Mouse (Mus musculus) G1E (cell line): Measurements from ENCODE around the gene Rom1. TPM values are rescaled to one million over a fixed set of nuclear protein-coding genes. Genes with fewer than 3 reads are reported as not detected.
A peak's percentile ranks its signal among the peaks of the same experiment; 100 is the strongest.

Experiments used
- ATAC-seq: 2 replicates; pipeline ENCODE4 v1.8.0; 2016; ENCODE audit warnings: mild to moderate bottlenecking; ENCODE audit not compliant: insufficient number of reproducible peaks, poor library complexity, low FRiP score, severe bottlenecking; ENCODE audit errors: extremely low read depth
- DNase-seq: peaks from one replicate; pipeline ENCODE4 v3.0.0; 2012; ENCODE audit warnings: low spot score
- H3K27me3 ChIP-seq: 2 replicates; pipeline ENCODE4 v1.6.1; 2012; ENCODE audit warnings: mild to moderate bottlenecking, low read length, inconsistent platforms; ENCODE audit not compliant: insufficient read depth
- H3K36me3 ChIP-seq: replicated peaks from 2 replicates; pipeline ENCODE3; 2012; ENCODE audit warnings: mild to moderate bottlenecking, inconsistent platforms
- H3K4me1 ChIP-seq: 2 replicates; pipeline ENCODE4 v1.6.1; 2012; ENCODE audit warnings: low read depth, low read length, inconsistent platforms, mixed read lengths; ENCODE audit not compliant: insufficient read depth
- H3K4me3 ChIP-seq: 2 replicates; pipeline ENCODE4 v1.5.1; 2012; ENCODE audit warnings: low read depth, mild to moderate bottlenecking, inconsistent platforms, low read length, moderate library complexity, mixed read lengths
- H3K9me3 ChIP-seq: replicated peaks from 2 replicates; pipeline ENCODE4 v1.6.1; 2012; ENCODE audit warnings: inconsistent platforms
- CTCF ChIP-seq: IDR thresholded peaks from 2 replicates; pipeline ENCODE4 v1.5.1; 2012; ENCODE audit warnings: low read depth, low read length, inconsistent platforms, mixed read lengths
- GATA1 ChIP-seq: IDR thresholded peaks from 2 replicates; pipeline ENCODE4 v1.6.1; 2012; ENCODE audit warnings: borderline replicate concordance, low read length, inconsistent platforms, mixed read lengths
- GATA2 ChIP-seq: IDR thresholded peaks from 2 replicates; pipeline ENCODE4 v1.6.1; 2012; ENCODE audit warnings: low read depth, low read length, inconsistent platforms, borderline replicate concordance
- POLR2AphosphoS5 ChIP-seq: IDR thresholded peaks from 2 replicates; pipeline ENCODE4 v1.6.1; 2012; ENCODE audit warnings: low read depth, low read length, inconsistent platforms; ENCODE audit not compliant: insufficient replicate concordance
- TAL1 ChIP-seq: conservative IDR thresholded peaks from 2 replicates; pipeline ENCODE4 v1.6.1; 2012; ENCODE audit warnings: low read depth, low read length, inconsistent platforms, mixed read lengths
- polyA plus RNA-seq: library from polyadenylated mRNA; stranded (reverse); fragments of >175 nt; gene quantifications from 2 replicates; pipeline ENCODE4 v1.2.3, GENCODE M21; 2012
- total RNA-seq, 2 experiments: library from RNA; stranded (forward) in 1 of 2; stranded (reverse) in 1 of 2; fragments of 200-1000 nt in 1 of 2; fragments of >200 nt in 1 of 2; fragmentation: Nextera tagmentation in 1 of 2; gene quantifications; 2 replicates each; pipeline ENCODE4 v1.2.3; 2014 to 2017

The Rom1 gene
- total and polyA plus RNA-seq, 3 experiments = 5.4 to 14.2 TPM; not detected in 1

DNA sequence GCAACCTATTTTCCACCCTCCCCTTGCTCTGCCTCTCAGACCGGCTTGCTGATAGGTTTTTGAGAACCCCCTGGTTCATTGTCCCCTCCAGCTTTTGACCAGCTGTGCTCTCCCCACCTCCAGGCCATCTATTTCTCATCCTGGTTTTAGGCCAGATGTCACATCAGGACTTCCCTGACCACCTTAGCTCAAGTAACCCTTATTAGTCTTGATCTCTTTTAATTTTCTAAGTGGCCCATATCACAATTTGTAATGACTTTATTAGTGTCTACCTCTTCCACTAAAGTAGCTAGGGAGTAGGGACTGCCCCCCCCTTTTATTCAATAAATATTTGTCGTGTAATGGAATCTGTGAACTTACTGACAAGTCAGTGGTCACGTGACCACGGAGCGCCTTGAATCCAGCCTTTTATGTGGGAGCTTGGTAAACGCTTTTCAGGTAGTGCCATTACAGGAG lies 8.3 kb downstream of the Rom1 start:
- Histone ChIP-seq H3K36me3 (peaks cover 53% of the 10 kb centered on the region), H3K27me3 (no peaks in the 10 kb centered on the region), H3K9me3 (no peaks in the 10 kb centered on the region), H3K4me3 (peak overlapping the region; percentile 85), H3K4me1 (peaks cover 60% of the 10 kb centered on the region)
- DNase-seq (no peak), ATAC-seq (no peak)
- TF ChIP-seq POLR2AphosphoS5 = no peak
- TF ChIP-seq CTCF = no peak
- TF ChIP-seq TAL1 = no peak
- TF ChIP-seq GATA2 = no peak
- TF ChIP-seq GATA1 = no peak

DNA sequence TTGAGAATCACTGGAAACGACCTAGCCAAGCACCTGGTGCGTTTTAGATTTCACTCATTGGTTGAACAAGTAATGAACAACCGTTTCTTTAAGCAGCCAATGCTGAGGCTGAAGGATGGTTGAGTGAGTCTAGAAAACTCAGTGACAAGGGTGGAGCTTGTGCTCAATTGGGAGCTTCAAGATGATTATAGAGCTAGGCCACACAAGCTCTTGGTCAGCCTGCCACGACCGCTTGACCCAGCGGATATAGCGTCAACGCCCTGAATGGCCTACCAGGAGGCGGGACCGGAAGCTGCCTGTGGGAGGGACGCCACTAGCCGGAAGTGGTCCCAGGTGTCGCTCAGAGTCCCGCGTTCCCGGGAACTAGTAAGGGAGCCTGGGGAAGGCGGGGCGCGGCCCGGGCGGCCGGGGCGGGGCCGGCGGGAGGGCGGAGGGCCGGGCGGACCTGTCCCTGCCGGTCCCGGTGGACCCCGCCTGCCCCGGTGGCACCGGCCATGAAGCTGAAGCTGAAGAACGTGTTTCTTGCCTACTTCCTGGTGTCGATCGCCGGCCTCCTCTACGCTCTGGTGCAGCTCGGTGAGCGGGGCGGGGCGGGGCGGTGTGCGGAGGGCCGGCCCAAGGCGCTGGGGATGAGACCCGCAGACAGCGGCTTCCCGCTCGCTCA lies 9.0 kb downstream of the Rom1 start, which contains the start of gene B3gat3:
B3gat3 (plus strand) TSS at position 302 of the 664 bp plus-strand sequence.
- TF ChIP-seq GATA2 (no peak), GATA1 (no peak), CTCF (no peak), POLR2AphosphoS5 (no peak), TAL1 (no peak)
- peaks cover 53% of the 10 kb centered on the region for H3K36me3 ChIP-seq
- H3K9me3 ChIP-seq = no peaks in the 10 kb centered on the region
- no peaks in the 10 kb centered on the region for H3K27me3 ChIP-seq
- H3K4me3 ChIP-seq = peak within 1 kb of the TSS; percentile 85
- ATAC-seq = peak; percentile 85
- peak; percentile 74 for DNase-seq
- peaks cover 53% of the 10 kb centered on the region for H3K4me1 ChIP-seq

GRCm38 (mm10) chr19:8919684-8920072 lies 9.5 kb downstream of the Rom1 start:
- Histone ChIP-seq H3K9me3 (no peaks in the 10 kb centered on the region), H3K4me1 (peaks cover 51% of the 10 kb centered on the region), H3K36me3 (peaks cover 56% of the 10 kb centered on the region), H3K27me3 (no peaks in the 10 kb centered on the region), H3K4me3 (peak overlapping the region; percentile 85)
- TF ChIP-seq GATA2 (no peak), GATA1 (no peak), POLR2AphosphoS5 (no peak), TAL1 (no peak), CTCF (no peak)
- DNase-seq = no peak
- ATAC-seq = no peak

DNA sequence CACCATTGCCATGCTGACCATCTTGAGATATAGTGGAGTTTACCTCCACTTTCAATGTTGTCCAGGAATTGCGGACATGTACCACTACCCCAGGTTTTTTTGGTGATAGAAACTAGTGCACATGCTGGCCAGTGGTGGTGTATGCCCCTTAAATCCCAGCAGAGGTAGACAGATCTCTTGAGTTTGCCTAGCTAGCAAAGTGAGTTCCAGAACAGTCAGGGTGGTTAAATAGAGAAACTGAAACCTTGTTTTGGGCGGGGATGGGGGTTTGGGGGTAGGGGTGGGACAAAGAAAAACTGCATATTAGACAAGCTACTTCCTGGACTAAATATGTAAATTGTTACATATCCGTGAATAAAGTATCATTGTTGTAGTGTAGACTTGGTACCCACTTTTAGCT lies 10.2 kb downstream of the Rom1 start:
- H3K4me1 ChIP-seq = peaks cover 45% of the 10 kb centered on the region
- peaks cover 57% of the 10 kb centered on the region for H3K36me3 ChIP-seq
- H3K4me3 ChIP-seq = no peak overlapping the region
- TF ChIP-seq CTCF = no peak
- no peak for TF ChIP-seq GATA1
- no peak for TF ChIP-seq TAL1
- no peak for TF ChIP-seq GATA2
- TF ChIP-seq POLR2AphosphoS5 = no peak
- no peaks in the 10 kb centered on the region for H3K27me3 ChIP-seq
- H3K9me3 ChIP-seq = no peaks in the 10 kb centered on the region
- ATAC-seq = no peak
- DNase-seq = no peak

DNA sequence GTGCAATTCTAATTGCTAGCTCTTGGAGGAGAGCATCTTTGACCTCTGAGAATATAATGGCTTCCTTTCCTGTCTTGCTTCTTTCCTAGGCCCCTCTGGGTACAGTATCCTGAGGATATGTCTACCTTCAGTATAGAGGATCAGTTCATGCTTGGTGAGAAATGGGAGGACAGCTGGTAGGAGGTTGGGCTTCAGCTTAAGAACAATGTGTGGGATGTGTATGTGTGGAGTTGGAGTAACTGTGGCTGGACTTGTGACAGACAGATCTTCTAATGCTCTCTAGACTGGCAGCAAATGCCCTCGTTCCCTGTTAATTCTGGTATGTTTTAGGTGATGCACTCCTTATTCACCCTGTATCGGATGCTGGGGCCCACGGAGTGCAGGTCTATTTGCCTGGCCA lies 14.9 kb downstream of the Rom1 start:
- Histone ChIP-seq H3K27me3 (no peaks in the 10 kb centered on the region), H3K9me3 (no peaks in the 10 kb centered on the region), H3K36me3 (peaks cover 86% of the 10 kb centered on the region), H3K4me3 (no peak overlapping the region), H3K4me1 (peaks cover 5% of the 10 kb centered on the region; the same call in 1 of the 2 replicates)
- ATAC-seq (no peak), DNase-seq (no peak)
- TF ChIP-seq GATA2 = no peak
- TF ChIP-seq TAL1 = no peak
- TF ChIP-seq POLR2AphosphoS5 = no peak
- no peak for TF ChIP-seq GATA1
- TF ChIP-seq CTCF = no peak

GRCm38 (mm10) chr19:8911810-8912209 lies 17.3 kb downstream of the Rom1 start:
- Histone ChIP-seq H3K9me3 (no peaks in the 10 kb centered on the region), H3K27me3 (no peaks in the 10 kb centered on the region), H3K36me3 (peaks cover 100% of the 10 kb centered on the region), H3K4me3 (no peak overlapping the region), H3K4me1 (peaks cover 10% of the 10 kb centered on the region)
- DNase-seq = no peak
- ATAC-seq = no peak
- TF ChIP-seq CTCF (no peak), POLR2AphosphoS5 (no peak), TAL1 (no peak), GATA2 (no peak), GATA1 (no peak)
